Mouse (Mus musculus) left cerebral cortex, adult 8-10 months (tissue): ENCODE measurements at regions not wholly inside any gene's neighbourhood (a gene's known extent, or its start where the extent isn't known, plus 50 kb on each side); places are given as distances from the start of the nearest gene placed in this dataset.

Experiments used
- DNase-seq, 2 experiments: peaks; one replicate each; pipeline ENCODE4 v3.0.0; 2022; ENCODE audit warnings: low spot score in 2 of 2

GRCm38 (mm10) chr10:98434974-98435373 is 479.2 kb upstream of the Atp2b1 start:
- no peak for DNase-seq

- no peak for DNase-seq
Observed at GRCm38 (mm10) chr10:98461538-98461937, 452.7 kb upstream of the Atp2b1 start.

- DNase-seq = no peak
Observed at GRCm38 (mm10) chr10:98474581-98474980, 439.6 kb upstream of the Atp2b1 start.

- peak; percentile 42 to 78 for DNase-seq
Observed at GRCm38 (mm10) chr10:98485751-98486681, 428.2 kb upstream of the Atp2b1 start.

GRCm38 (mm10) chr10:98494354-98494753 is 419.9 kb upstream of the Atp2b1 start:
- DNase-seq = peak; percentile 18 to 25

- DNase-seq = no peak
Observed at GRCm38 (mm10) chr10:98496254-98496653, 418.0 kb upstream of the Atp2b1 start.

GRCm38 (mm10) chr10:98500315-98500714 is 413.9 kb upstream of the Atp2b1 start:
- DNase-seq = no peak

- DNase-seq = no peak
Observed at GRCm38 (mm10) chr10:98501566-98501965, 412.6 kb upstream of the Atp2b1 start.

- no peak for DNase-seq
Observed at GRCm38 (mm10) chr10:98504524-98504923, 409.7 kb upstream of the Atp2b1 start.

GRCm38 (mm10) chr10:98508515-98509143 is 405.6 kb upstream of the Atp2b1 start:
- peak in 1 of 2 experiments; percentile 40 for DNase-seq

- no peak for DNase-seq
Observed at GRCm38 (mm10) chr10:98514836-98515235, 399.4 kb upstream of the Atp2b1 start.

- no peak for DNase-seq
Observed at GRCm38 (mm10) chr10:98517609-98518008, 396.6 kb upstream of the Atp2b1 start.

- DNase-seq = peak in 1 of 2 experiments; percentile 41
Observed at GRCm38 (mm10) chr10:98529565-98529964, 384.6 kb upstream of the Atp2b1 start.

GRCm38 (mm10) chr10:98531425-98531824 is 382.8 kb upstream of the Atp2b1 start:
- DNase-seq = no peak

- no peak for DNase-seq
Observed at GRCm38 (mm10) chr10:98538706-98539105, 375.5 kb upstream of the Atp2b1 start.

GRCm38 (mm10) chr10:98541062-98541461 is 373.1 kb upstream of the Atp2b1 start:
- no peak for DNase-seq

GRCm38 (mm10) chr10:98542072-98542471 is 372.1 kb upstream of the Atp2b1 start:
- no peak for DNase-seq

- DNase-seq = no peak
Observed at GRCm38 (mm10) chr10:98543253-98543997, 370.8 kb upstream of the Atp2b1 start.

GRCm38 (mm10) chr10:98543998-98544349 is 370.2 kb upstream of the Atp2b1 start:
- no peak for DNase-seq

- DNase-seq = no peak
Observed at GRCm38 (mm10) chr10:98554575-98554974, 359.6 kb upstream of the Atp2b1 start.

GRCm38 (mm10) chr10:98557470-98558060 is 356.6 kb upstream of the Atp2b1 start:
- no peak for DNase-seq

GRCm38 (mm10) chr10:98558560-98558959 is 355.6 kb upstream of the Atp2b1 start:
- no peak for DNase-seq
